Mouse (Mus musculus): Measurements from ENCODE around the gene Prol1.

- TF ChIP-seq CTCF (conservative IDR thresholded peaks at IDR 0.05; ENCODE audit: insufficient read depth, insufficient read length, low read depth, low read length) (no peak), POLR2A (IDR thresholded peaks at IDR 0.05; ENCODE audit: low read depth, low read length) (no peak)
These were observed at the start of gene Prol1 for GRCm38 (mm10) chr5:88317012-88317411.

Data from kidney, adult 2 months (tissue).